Mouse (Mus musculus) MEL (cell line): ENCODE results near the gene Adam8. TPM values are rescaled to one million over a fixed set of nuclear protein-coding genes. Genes with fewer than 3 reads are reported as not detected.

Source experiments
- DNase-seq: peaks from one replicate; pipeline ENCODE4 v3.0.0; 2011; ENCODE audit warnings: low read depth, low spot score
- H3K27ac ChIP-seq: 2 replicates; pipeline ENCODE4 v1.5.1; 2012; ENCODE audit warnings: low read depth, mild to moderate bottlenecking, control low read depth, low read length, moderate library complexity; ENCODE audit not compliant: control insufficient read depth
- H3K27me3 ChIP-seq, 2 experiments: fragments of 150-350 bp in 1 of 2; sonication (generic) in 1 of 2; 2 replicates each; pipeline ENCODE4 v1.6.1; 2012; ENCODE audit warnings: low read length in 2 of 2, mild to moderate bottlenecking in 2 of 2, improper control_type of control experiment in 1 of 2, moderate library complexity in 1 of 2; ENCODE audit not compliant: insufficient read depth in 2 of 2, control insufficient read depth in 1 of 2
- H3K36me3 ChIP-seq, 2 experiments: 2 replicates each; pipeline ENCODE4 v1.6.1; 2012 to 2014; ENCODE audit warnings: low read length in 2 of 2, improper control_type of control experiment in 1 of 2, inconsistent platforms in 1 of 2, mild to moderate bottlenecking in 1 of 2; ENCODE audit not compliant: insufficient read depth in 2 of 2, control insufficient read depth in 1 of 2
- H3K4me1 ChIP-seq, 2 experiments: fragments of 150-350 bp in 1 of 2; sonication (generic) in 1 of 2; 2 replicates each; pipeline ENCODE4 v1.6.1; 2012; ENCODE audit warnings: low read length in 2 of 2, improper control_type of control experiment in 1 of 2, mild to moderate bottlenecking in 1 of 2; ENCODE audit not compliant: insufficient read depth in 2 of 2, control insufficient read depth in 1 of 2
- H3K4me3 ChIP-seq, 2 experiments: fragments of 150-350 bp in 1 of 2; sonication (generic) in 1 of 2; 2 replicates each; pipeline ENCODE4 v1.5.1; 2012; ENCODE audit warnings: low read depth in 2 of 2, low read length in 2 of 2, mild to moderate bottlenecking in 2 of 2, moderate library complexity in 2 of 2, control low read depth in 1 of 2, improper control_type of control experiment in 1 of 2; ENCODE audit not compliant: control insufficient read depth in 1 of 2, insufficient read depth in 1 of 2
- H3K79me2 ChIP-seq: 2 replicates; pipeline ENCODE4 v1.6.1; 2012; ENCODE audit warnings: mild to moderate bottlenecking, low read length, moderate library complexity; ENCODE audit not compliant: control insufficient read depth, poor library complexity, insufficient read depth
- H3K9ac ChIP-seq: 2 replicates; pipeline ENCODE4 v1.6.1; 2012; ENCODE audit warnings: low read depth, mild to moderate bottlenecking, control low read depth, low read length, moderate library complexity; ENCODE audit not compliant: control insufficient read depth, poor library complexity, severe bottlenecking
- H3K9me3 ChIP-seq: fragments of 150-350 bp; sonication (generic); replicated peaks from 2 replicates; pipeline ENCODE4 v1.6.1; 2012; ENCODE audit warnings: mild to moderate bottlenecking, low read length, improper control_type of control experiment, moderate library complexity; ENCODE audit not compliant: insufficient read depth
- BHLHE40 ChIP-seq: IDR thresholded peaks from 2 replicates; pipeline ENCODE4 v1.6.1; 2012; ENCODE audit warnings: low read depth, mild to moderate bottlenecking, inconsistent platforms, low read length, improper control_type of control experiment, borderline replicate concordance
- CHD2 ChIP-seq: IDR thresholded peaks from 2 replicates; pipeline ENCODE4 v1.6.1; 2011; ENCODE audit warnings: low read length, improper control_type of control experiment
- E2F4 ChIP-seq: IDR thresholded peaks from 2 replicates; pipeline ENCODE4 v1.6.1; 2011; ENCODE audit warnings: low read depth, low read length, improper control_type of control experiment, borderline replicate concordance
- ELF1 ChIP-seq: IDR thresholded peaks from 2 replicates; pipeline ENCODE4 v1.6.1; 2014; ENCODE audit warnings: low read depth, mild to moderate bottlenecking, inconsistent platforms, low read length, improper control_type of control experiment, moderate library complexity
- EP300 ChIP-seq, 2 experiments: IDR thresholded peaks; 2 replicates each; pipeline ENCODE4 v1.6.1; 2011; ENCODE audit warnings: improper control_type of control experiment in 2 of 2, low read length in 2 of 2, low read depth in 1 of 2, mild to moderate bottlenecking in 1 of 2
- ETS1 ChIP-seq: IDR thresholded peaks from 2 replicates; pipeline ENCODE4 v1.6.1; 2012; ENCODE audit warnings: low read depth, mild to moderate bottlenecking, inconsistent platforms, low read length, improper control_type of control experiment, moderate library complexity
- GABPA ChIP-seq: IDR thresholded peaks from 2 replicates; pipeline ENCODE4 v1.6.1; 2012; ENCODE audit warnings: low read depth, mild to moderate bottlenecking, inconsistent platforms, low read length, improper control_type of control experiment, moderate library complexity
- GATA1 ChIP-seq: IDR thresholded peaks from 2 replicates; pipeline ENCODE4 v1.6.1; 2011; ENCODE audit warnings: low read depth, low read length, improper control_type of control experiment
- MAZ ChIP-seq: IDR thresholded peaks from 2 replicates; pipeline ENCODE4 v1.6.1; 2012; ENCODE audit warnings: low read depth, mild to moderate bottlenecking, inconsistent platforms, low read length, improper control_type of control experiment
- MEF2A ChIP-seq: IDR thresholded peaks from 2 replicates; pipeline ENCODE4 v1.6.1; 2014; ENCODE audit warnings: low read depth, mild to moderate bottlenecking, inconsistent platforms, low read length, improper control_type of control experiment; ENCODE audit not compliant: poor library complexity, insufficient replicate concordance, severe bottlenecking; ENCODE audit errors: extremely low read depth
- MXI1 ChIP-seq: IDR thresholded peaks from 2 replicates; pipeline ENCODE4 v1.6.1; 2011; ENCODE audit warnings: mild to moderate bottlenecking, low read depth, low read length, improper control_type of control experiment
- MYC ChIP-seq: IDR thresholded peaks from 2 replicates; pipeline ENCODE4 v1.6.1; 2011; ENCODE audit warnings: low read depth, mild to moderate bottlenecking, low read length, improper control_type of control experiment, moderate library complexity
- NRF1 ChIP-seq: IDR thresholded peaks from 2 replicates; pipeline ENCODE4 v1.6.1; 2014; ENCODE audit warnings: low read depth, mild to moderate bottlenecking, inconsistent platforms, low read length, improper control_type of control experiment, moderate library complexity; ENCODE audit not compliant: poor library complexity, insufficient read depth, severe bottlenecking
- POLR2A ChIP-seq, 2 experiments: IDR thresholded peaks; 2 replicates each; pipeline ENCODE4 v1.6.1; 2011 to 2012; ENCODE audit warnings: low read length in 2 of 2, mild to moderate bottlenecking in 2 of 2, control low read depth in 1 of 2, improper control_type of control experiment in 1 of 2, low read depth in 1 of 2, moderate library complexity in 1 of 2; ENCODE audit not compliant: control insufficient read depth in 1 of 2, insufficient read depth in 1 of 2, poor library complexity in 1 of 2
- POLR2AphosphoS2 ChIP-seq: IDR thresholded peaks from 2 replicates; pipeline ENCODE4 v1.6.1; 2011; ENCODE audit warnings: low read length, improper control_type of control experiment
- POLR2AphosphoS5 ChIP-seq: IDR thresholded peaks from 2 replicates; pipeline ENCODE4 v1.6.1; 2012; ENCODE audit warnings: low read depth, borderline replicate concordance, mild to moderate bottlenecking, inconsistent platforms, low read length, moderate library complexity, mixed read lengths
- SMC3 ChIP-seq: IDR thresholded peaks from 2 replicates; pipeline ENCODE4 v1.6.1; 2011; ENCODE audit warnings: low read depth, low read length, improper control_type of control experiment
- TAL1 ChIP-seq: IDR thresholded peaks from 2 replicates; pipeline ENCODE4 v1.6.1; 2012; ENCODE audit warnings: mild to moderate bottlenecking, inconsistent platforms, low read length, moderate library complexity, mixed read lengths
- TBP ChIP-seq: IDR thresholded peaks from 2 replicates; pipeline ENCODE4 v1.8.0; 2011; ENCODE audit warnings: low read depth, low read length, improper control_type of control experiment
- USF1 ChIP-seq: IDR thresholded peaks from 2 replicates; pipeline ENCODE4 v1.6.1; 2014; ENCODE audit warnings: low read depth, mild to moderate bottlenecking, inconsistent platforms, low read length, improper control_type of control experiment, moderate library complexity
- ZKSCAN1 ChIP-seq: IDR thresholded peaks from 2 replicates; pipeline ENCODE4 v1.6.1; 2012; ENCODE audit warnings: low read depth, mild to moderate bottlenecking, inconsistent platforms, low read length, improper control_type of control experiment, moderate library complexity
- ZNF384 ChIP-seq: IDR thresholded peaks from 2 replicates; pipeline ENCODE4 v1.6.1; 2012; ENCODE audit warnings: low read depth, mild to moderate bottlenecking, inconsistent platforms, low read length, improper control_type of control experiment
- polyA plus RNA-seq, 2 experiments: library from polyadenylated mRNA; stranded (reverse) in 1 of 2; unstranded in 1 of 2; fragments of >175 nt in 1 of 2; fragments of >200 nt in 1 of 2; gene quantifications; 2 replicates each; pipeline versions ENCODE4 v1.2.1 to v1.2.4; 2012; ENCODE audit warnings: low replicate concordance in 2 of 2, low read depth in 1 of 2; ENCODE audit not compliant: insufficient read length in 2 of 2, insufficient read depth in 1 of 2, missing spikeins in 1 of 2
- total RNA-seq: library from RNA; depleted of rRNA; stranded (reverse); fragments of 300-350 nt; gene quantifications from 2 replicates; pipeline ENCODE4 v1.2.3, GENCODE M21; 2012

The Adam8 gene
- total and polyA plus RNA-seq, 3 experiments = 0.39 to 0.50 TPM; not detected in 1

DNA sequence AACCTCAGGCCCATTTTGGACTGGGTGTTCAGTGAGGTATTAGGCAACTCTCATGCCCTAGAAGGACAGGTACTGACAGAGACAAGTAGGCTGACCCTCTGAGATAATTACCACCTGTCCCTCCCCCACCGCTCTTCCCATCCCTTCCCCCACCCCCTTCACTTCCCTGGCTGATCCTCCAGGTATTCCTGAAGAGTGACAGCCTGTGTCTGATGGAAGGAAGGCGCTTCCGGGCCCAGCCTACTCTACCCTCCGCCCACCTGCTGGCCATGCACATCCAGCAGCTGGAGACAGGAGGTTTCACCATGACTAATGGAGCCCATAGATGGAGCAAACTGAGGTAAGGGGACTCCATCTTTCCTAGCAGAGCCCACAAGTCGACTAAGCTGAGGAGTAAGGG, 54.6 kb downstream of the Adam8 start:
- Histone ChIP-seq H3K4me1 (no peaks in the 10 kb centered on the region), H3K27ac (no peak overlapping the region), H3K27me3 (no peaks in the 10 kb centered on the region), H3K9ac (no peak overlapping the region), H3K4me3 (no peak overlapping the region), H3K36me3 (no peaks in the 10 kb centered on the region), H3K9me3 (no peaks in the 10 kb centered on the region), H3K79me2 (no peaks in the 10 kb centered on the region)
- DNase-seq = no peak
- no peak for TF ChIP-seq ZNF384
- TF ChIP-seq CHD2 = no peak
- no peak for TF ChIP-seq USF1
- no peak for TF ChIP-seq MXI1
- TF ChIP-seq GABPA = no peak
- no peak for TF ChIP-seq POLR2A (IDR thresholded peaks at IDR 0.05; ENCODE audit: control insufficient read depth in 1 of 2, insufficient read depth in 1 of 2, low read depth in 1 of 2, low read length in 2 of 2, poor library complexity in 1 of 2)
- TF ChIP-seq POLR2AphosphoS5 = no peak
- TF ChIP-seq ETS1 = no peak
- no peak for TF ChIP-seq MYC
- no peak for TF ChIP-seq ZKSCAN1
- no peak for TF ChIP-seq GATA1
- no peak for TF ChIP-seq TBP
- no peak for TF ChIP-seq EP300 (IDR thresholded peaks at IDR 0.05; ENCODE audit: low read depth in 1 of 2, low read length in 2 of 2)
- no peak for TF ChIP-seq SMC3
- TF ChIP-seq MAZ = no peak
- no peak for TF ChIP-seq NRF1
- no peak for TF ChIP-seq ELF1
- TF ChIP-seq E2F4 = no peak
- no peak for TF ChIP-seq TAL1
- TF ChIP-seq BHLHE40 = no peak

DNA sequence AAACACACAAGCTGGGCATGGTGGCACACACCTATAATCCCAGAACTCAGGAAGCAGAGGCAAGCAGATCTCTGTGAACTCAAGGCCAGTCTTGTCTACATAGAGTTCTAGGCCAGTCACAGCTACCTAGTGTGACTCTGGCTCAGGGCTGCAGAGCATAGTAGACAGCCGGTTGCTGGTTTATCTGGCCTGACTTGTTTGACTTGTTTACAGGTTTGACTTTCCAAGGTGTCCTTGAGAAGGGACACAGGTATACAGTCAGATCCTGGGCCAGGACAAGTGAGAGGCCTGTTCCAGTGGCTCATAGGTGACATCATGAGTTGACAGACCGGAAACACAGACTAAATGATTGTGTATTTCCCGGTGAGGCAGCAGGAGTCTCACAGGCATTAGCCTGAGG, 55.2 kb downstream of the Adam8 start:
- no peak for DNase-seq
- Histone ChIP-seq H3K9ac (no peak overlapping the region), H3K9me3 (no peaks in the 10 kb centered on the region), H3K27ac (no peak overlapping the region), H3K27me3 (no peaks in the 10 kb centered on the region), H3K4me3 (no peak overlapping the region)
- TF ChIP-seq MEF2A = no peak
- TF ChIP-seq GABPA = no peak
- no peak for TF ChIP-seq POLR2AphosphoS2
- TF ChIP-seq CHD2 = no peak
- no peak for TF ChIP-seq ZNF384
- TF ChIP-seq, all 39 proteins: peak for 0
- Histone ChIP-seq H3K36me3 (no peaks in the 10 kb centered on the region), H3K4me1 (no peaks in the 10 kb centered on the region), H3K79me2 (no peaks in the 10 kb centered on the region)
